Mouse (Mus musculus): ENCODE measurements around the gene Nav2. TPM values are rescaled to one million over a fixed set of nuclear protein-coding genes. Genes with fewer than 3 reads are reported as not detected.

Gene Nav2
- polyA plus RNA-seq, 1 experiment, result 48.9 TPM

DNA sequence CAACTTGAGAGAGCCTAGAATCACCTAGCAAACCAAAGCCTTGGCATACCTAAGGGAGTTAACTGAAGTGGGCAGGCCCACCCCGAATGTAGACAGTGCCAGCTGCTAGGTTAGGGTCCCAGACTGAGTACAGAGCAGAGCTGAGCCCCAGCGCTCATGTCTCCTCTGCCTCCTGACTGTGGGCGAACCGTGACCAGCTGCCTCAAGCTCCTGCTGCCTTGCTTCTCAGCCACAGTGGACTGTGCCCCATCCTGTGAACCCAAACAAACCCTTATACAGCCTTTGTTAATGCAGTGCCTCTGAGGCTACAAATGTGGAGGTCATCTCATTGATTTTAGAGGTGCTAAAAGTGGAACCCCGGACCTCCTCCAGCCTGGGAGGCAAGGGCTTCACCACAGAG is 88.3 kb downstream of the Nav2 start:
- DNase-seq (ENCODE audit: extremely low spot score in 1 of 2, low spot score in 1 of 2), result no peak

DNA sequence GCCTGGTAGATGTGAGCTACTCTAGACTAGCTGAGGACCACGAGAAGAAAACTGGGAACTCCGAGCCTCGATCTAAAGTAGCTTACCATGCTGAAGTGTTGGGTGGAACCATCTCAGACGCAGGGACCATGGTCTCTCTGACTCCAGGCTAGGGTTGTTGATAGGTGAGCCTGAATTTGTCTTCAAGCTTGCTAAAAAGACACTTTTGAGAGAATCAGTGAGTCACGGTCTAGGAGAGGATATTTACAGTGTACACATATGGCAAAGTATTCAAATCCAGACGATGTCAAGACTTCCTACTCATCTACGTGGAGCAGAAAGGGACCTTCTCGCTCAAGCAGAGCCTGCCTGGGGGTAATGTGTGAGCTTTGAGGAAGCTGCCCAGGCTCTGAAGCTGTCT is 89.6 kb downstream of the Nav2 start:
- DNase-seq (ENCODE audit: extremely low spot score in 1 of 2, low spot score in 1 of 2), result peak in 1 of 2 experiments; percentile 35

DNA sequence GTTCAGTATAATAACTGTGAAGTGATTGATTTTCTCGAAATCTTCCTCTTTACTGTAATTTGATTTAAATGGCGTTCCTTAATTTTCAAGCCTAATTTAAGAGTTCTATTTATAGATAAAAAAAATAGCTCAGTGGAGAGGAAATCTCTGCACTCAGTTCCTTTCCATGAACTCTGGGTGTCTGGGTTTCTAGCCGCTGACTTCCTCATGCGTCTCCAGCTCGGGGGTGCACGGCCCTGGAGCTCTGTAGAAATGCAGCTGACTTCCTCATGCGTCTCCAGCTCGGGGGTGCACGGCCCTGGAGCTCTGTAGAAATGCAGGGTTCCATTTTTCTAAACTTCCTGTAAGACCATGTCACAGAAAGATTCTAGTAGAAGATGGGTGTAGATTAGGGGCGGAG is 90.1 kb downstream of the Nav2 start:
- DNase-seq (ENCODE audit: extremely low spot score in 1 of 2, low spot score in 1 of 2), result peak in 1 of 2 experiments; percentile 12

DNA sequence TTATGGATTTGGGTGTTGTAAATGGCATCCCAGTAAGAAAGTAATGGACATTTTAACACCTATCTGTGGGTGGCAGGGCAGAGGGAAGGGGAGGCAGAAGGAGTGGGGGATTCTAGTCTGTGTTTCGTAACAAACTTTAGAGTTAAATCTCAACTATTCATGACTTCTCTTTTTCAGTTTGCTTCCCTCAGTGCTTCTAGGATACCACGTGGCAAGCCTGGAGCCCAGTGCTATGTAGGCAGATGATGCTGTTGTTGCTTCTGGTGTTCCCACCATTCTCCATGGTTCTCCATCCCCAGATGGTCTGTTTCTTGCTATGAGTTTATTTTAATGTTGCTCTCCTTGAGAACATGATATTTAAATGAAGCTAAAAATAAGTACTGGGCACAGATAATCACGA is 92.3 kb downstream of the Nav2 start:
- peak; percentile 63 to 80 for DNase-seq (ENCODE audit: extremely low spot score in 1 of 2, low spot score in 1 of 2)

DNA sequence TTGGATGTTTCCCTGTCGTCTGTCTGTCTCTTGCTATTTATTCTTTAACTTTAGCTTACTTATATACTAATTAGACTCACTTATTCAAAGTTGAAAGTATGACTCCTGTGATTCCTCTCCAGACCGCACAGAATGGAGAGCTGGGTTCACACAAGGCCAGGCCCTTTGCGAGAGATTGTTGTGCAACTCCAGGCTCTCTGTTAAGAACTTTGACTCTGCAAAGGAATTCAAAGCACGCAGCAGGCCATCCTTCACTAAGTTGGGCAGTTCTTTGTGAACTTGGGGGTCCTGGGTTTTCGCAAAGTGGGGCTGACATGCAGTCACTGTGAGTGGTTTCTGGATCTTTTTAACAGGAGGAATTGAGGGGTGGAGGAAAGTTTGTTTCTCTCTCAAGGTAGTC is 95.9 kb downstream of the Nav2 start:
- no peak for DNase-seq (ENCODE audit: extremely low spot score in 1 of 2, low spot score in 1 of 2)

DNA sequence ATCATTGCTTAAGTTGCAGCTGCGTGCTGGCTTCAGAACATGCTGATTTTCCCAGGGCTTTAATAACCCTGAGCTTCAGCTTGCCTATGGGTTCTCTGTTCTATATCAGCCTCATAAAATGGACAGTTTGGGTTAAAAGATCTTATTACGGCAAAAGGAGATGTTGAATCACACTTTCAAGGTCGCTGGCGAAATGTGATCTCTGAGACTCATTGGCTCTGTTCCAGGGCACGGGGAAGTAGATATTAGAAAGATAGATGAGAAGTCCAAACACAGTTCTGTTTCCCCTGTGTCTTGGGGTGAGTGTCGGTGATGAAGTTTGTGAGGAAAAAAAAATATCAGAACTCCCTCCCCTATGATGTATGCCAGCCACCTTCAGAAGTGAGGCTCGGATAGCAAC is 98.4 kb downstream of the Nav2 start:
- DNase-seq (ENCODE audit: extremely low spot score in 1 of 2, low spot score in 1 of 2), result no peak

DNA sequence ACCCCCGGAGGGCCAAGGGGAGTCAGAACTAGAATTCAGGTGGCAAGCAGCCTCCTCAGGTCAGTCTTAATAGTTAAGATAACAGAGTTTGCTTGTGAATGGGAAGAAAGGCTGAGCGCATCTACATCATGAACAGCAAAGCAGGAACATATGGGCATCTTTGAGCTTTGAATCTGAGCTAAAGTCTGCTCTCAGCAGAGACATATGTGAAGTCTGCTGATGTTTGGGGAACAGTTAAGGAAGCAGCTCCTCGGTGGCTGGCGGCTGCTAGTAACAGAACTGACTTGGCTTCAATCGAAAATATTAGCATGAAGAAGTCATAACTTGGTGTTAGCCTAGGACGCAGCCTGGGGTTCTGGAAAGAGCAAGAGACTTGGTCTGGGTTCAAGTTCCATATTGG is 102.2 kb downstream of the Nav2 start:
- peak in 1 of 2 experiments; percentile 25 for DNase-seq (ENCODE audit: extremely low spot score in 1 of 2, low spot score in 1 of 2)

DNA sequence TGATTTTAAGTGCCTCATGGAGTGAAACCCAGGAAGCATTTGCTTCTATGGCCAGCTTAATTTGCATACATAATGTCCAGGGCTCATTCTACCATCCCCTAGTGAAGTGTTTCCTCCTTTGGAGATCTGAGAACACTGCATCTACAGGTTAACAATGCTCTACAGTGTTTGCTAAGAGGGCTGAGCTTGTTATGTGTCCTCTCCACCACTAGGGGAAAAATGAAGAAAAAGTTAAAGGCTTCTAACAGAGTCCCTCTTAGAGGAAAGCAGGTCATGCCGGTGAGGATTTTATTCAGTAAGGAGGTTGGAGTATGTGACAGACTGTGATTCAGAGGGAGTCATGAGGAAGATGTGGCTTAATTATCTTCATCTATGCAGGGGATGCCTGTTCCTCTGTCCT is 103.5 kb downstream of the Nav2 start:
- DNase-seq (ENCODE audit: extremely low spot score in 1 of 2, low spot score in 1 of 2), result no peak

DNA sequence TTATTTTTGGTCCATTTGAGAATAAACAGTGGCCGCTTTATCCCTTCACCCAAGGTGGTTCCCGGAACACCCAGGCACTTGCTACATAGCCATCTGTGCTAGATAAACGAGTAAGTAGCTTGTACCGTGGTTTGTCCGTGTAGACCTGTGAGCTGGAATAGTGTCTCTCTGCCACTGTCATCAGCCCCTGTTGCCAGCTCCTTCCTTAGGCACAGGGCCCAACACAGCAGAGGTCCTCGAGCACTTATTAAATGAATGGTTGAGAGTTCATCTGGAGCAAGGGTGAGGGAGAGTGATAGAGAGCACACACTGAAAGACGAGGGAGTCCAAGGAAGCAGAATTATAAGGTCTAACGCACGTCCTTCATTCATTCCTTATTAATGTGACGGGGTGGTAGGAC is 106.0 kb downstream of the Nav2 start:
- no peak for DNase-seq (ENCODE audit: extremely low spot score in 1 of 2, low spot score in 1 of 2)

DNA sequence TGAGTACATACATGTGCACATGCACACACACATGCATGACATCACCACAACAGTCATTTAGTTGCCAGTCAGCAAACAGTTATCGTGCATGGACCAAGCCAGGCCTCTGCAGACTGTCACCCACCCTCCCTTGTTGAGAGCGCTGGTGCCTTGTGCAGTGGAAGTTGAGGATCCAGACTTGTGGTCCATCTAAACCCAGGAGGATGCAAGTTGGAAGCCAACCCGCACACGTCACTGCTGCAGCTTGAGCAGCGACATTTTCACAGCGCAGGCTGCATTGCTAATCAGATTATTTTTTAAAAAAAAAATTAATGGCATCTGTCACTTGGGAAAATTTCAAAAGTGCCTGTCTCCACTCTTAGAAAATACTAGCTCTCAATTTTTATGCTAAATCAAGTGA is 106.8 kb downstream of the Nav2 start:
- DNase-seq (ENCODE audit: extremely low spot score in 1 of 2, low spot score in 1 of 2), result no peak

DNA sequence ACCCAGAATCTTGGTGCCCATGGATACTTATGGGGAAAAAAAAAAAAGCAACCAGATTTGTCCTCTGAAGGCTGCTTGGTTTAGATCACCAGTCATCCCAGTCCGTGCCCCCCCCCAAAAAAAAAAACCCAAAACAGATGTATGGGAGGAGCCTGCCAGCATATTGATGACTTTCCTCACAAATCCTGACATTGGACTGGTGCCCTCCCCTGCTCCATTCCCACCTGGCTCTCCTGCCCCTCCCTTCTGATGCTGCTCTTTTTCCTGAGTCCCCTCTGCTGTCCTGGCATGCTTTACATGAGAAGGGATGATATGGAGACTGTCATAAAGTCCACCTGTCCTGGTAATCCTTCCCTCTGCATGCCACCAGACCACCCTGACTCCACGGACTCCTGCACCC is 107.6 kb downstream of the Nav2 start:
- DNase-seq (ENCODE audit: extremely low spot score in 1 of 2, low spot score in 1 of 2), result no peak

DNA sequence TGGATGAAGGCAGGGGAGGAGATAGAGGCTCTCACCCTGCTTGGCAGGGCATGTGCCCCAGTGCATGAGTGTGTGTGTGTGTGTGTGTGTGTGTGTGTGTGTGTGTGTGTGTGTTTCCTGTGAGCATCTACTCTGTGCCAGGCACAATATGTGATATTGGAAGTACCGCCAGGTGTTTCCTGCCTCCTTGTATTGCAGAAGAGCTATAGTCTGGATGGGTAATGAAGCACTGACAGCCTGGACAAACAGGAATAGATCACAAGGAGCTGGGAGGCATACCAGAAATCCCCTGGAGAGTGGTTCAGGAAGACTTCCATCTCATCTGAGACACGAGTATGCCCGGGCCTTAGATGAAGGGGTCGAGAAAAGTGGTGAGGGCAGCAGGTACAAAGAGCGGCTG is 109.3 kb downstream of the Nav2 start:
- no peak for DNase-seq (ENCODE audit: extremely low spot score in 1 of 2, low spot score in 1 of 2)

DNA sequence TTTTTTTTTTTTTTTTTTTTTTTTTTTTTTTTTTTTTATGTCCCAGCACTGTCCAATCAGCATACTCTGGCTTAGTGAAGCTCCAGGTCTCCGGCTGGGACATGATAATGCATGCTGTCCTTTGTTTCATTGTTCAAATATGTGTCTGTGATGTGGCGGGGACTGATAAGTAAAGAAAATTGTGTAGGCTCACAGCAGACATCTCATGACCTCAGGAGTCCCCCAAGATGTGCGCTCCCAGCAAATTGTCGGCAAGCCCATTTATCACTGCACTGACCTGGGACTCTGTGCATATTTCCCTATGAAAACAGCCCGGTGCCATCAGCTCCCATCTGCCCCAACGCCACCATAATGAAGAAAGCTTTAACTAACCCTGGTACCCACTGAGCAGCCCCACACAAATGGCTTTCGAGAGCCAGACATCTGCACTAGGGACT is 110.0 kb downstream of the Nav2 start:
- DNase-seq (ENCODE audit: extremely low spot score in 1 of 2, low spot score in 1 of 2), result no peak

DNA sequence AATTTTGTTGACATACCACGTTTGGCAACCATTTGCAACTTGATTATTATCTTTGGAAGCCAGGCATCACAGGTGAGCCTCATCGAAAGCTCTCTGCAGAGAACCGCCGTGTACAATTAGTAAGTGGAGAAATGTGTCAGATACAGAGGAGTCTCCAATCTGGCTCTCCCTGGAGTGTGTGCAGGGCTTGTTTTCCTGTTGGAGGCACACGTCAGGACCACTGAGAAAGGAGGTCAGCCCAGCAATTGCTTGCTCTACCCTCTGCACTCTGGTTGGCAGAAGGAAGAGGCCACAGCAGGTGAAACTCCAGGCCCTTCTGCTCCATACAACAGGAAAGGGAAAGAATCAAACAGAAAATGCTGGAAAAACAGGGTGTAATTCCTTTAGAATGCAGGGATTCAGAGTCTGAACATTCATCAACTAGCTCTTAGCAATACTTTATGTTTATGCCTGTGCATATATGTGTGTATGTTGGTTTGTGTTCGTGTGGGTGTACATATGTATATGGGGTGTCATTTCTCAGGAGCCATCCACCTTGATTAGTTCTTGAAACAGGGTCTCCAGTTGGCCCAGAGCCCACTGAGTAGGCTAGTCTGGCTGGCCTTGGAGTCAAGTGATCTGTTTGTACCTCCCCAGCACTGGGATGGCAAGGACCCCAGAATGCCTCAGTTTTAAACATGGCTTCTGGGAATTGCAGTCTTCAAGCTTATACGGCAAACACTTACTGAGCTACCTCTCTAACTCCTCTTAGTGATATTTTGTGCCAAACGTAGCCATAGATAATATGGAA is 116.7 kb downstream of the Nav2 start:
- no peak for DNase-seq (ENCODE audit: extremely low spot score in 1 of 2, low spot score in 1 of 2)

DNA sequence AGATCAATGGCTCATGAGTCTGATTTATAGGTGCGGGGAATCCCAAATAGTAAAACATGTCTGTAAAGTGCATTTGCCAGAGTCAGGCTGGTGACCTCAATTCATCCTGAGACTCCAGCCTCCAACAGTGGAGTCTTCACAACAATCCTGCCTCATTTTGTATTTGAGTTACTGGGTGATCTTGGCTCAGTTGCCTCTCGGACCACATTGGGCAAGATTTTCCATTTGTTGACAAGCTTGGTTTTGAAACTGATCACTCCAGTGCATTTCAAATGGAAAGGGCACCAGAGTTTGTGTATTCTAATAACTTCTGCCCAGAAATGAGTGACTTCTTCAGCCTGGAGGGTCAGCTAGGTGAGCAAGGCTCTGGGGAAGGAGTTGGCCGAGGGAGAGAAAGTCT is 117.5 kb downstream of the Nav2 start:
- DNase-seq (ENCODE audit: extremely low spot score in 1 of 2, low spot score in 1 of 2), result no peak

DNA sequence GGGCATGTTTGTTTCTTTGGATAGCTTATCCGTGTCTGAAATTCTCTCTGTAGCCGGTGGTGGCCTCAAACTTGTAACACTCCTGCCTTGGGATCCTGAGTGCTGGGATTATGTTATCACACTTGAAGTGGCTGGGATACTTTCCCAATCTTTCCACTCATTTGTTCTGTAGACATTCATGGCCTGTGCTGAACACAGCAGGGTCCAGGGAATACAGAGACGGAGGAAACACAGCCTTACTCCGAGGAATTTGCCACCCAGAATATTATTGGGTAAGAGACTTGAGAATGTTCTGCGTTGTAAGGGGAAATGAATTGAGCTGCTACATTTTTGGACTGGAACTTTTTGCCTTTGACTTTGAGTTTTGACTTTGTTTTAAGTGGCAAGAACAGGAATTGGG is 118.0 kb downstream of the Nav2 start:
- no peak for DNase-seq (ENCODE audit: extremely low spot score in 1 of 2, low spot score in 1 of 2)

DNA sequence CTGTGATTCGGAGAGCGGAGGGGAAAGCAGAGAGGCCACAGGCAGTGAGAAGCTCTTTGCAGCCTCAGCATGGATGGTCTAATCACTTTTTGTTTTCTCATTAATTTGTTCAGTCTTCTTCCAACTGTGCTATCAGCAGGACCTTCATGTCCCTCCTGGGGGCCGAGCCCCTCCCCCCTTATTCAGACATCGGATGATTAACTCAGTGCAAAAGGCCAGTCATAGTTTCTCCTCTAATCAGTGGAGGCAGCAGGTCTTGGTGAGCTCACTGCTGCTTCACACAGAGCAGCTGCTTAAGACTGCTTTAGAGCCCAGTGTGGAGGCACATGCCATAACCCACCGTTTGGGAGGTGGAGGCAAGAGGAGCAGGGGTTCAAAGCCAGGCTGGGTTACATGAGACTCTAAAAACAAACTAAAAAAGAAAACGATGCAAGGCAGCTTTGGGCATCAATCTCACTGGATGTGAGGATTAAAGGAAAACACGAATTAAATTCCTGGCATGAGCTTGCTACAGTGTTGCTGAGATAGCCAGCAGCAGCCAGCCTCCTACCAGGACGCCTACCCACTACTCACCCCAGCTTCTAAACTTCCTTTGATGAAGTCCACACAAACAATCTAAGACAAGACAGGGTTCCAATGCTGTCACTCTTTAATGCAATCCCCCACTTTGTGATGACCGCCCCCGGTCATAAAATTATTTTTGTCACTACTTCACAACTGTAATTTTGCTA is 120.9 kb downstream of the Nav2 start:
- DNase-seq (ENCODE audit: extremely low spot score in 1 of 2, low spot score in 1 of 2), result no peak

DNA sequence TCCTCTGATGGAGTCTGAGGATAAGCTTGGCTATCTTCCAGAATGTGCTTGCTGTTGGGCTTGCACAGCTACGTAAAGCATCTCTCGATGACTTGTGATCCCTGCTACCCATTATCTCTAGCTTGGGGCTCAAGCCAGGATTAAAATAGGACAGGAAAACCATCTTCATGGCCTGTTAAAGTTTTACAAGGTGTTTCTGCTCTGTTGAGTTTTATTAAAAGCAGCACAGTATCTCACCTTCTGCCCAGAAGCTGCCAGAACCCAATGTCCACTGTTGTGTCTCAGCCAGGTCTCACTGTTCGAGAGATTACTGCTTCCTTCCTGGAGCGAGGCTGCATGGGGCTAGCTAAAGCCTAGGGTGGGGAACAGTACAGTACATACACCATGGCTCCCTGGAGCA is 123.7 kb downstream of the Nav2 start:
- no peak for DNase-seq (ENCODE audit: extremely low spot score in 1 of 2, low spot score in 1 of 2)

DNA sequence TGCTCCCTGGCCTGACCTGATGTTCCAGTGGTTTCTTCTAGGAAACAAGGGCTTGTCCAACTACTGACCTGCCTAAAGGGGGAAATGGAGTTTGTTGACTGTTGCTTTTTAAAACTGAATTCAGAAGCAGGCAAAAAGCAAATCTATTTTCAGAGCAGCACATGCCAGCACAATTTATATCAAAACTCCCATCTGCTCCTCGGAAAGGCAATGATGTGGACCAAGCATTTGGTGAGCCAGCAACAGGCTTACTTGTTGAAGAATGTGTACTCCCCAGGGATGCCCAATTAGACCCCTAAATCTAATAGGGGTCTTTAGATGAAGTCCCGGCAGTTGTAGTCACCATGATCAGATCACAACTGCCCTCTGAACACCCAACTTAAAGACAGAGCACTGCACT is 125.7 kb downstream of the Nav2 start:
- DNase-seq (ENCODE audit: extremely low spot score in 1 of 2, low spot score in 1 of 2), result peak in 1 of 2 experiments; percentile 15

DNA sequence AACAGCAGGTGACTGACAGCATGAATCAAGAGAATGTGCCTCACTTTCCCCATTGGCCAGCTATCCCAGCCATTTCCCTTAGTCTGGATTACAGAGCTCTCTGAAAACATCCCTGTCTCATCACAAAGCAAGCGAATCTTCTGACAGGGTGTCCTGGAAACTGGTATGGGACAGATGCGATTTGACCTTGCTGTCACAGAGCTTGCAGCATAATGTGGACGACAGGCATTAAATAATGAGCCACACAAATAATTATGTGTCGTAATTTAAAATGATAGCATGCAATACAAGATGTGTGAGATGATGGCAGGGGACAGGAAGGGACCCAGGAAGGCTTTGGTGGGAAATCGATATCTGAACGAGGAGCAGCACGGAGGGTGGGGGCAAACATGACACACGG is 131.6 kb downstream of the Nav2 start:
- no peak for DNase-seq (ENCODE audit: extremely low spot score in 1 of 2, low spot score in 1 of 2)

DNA sequence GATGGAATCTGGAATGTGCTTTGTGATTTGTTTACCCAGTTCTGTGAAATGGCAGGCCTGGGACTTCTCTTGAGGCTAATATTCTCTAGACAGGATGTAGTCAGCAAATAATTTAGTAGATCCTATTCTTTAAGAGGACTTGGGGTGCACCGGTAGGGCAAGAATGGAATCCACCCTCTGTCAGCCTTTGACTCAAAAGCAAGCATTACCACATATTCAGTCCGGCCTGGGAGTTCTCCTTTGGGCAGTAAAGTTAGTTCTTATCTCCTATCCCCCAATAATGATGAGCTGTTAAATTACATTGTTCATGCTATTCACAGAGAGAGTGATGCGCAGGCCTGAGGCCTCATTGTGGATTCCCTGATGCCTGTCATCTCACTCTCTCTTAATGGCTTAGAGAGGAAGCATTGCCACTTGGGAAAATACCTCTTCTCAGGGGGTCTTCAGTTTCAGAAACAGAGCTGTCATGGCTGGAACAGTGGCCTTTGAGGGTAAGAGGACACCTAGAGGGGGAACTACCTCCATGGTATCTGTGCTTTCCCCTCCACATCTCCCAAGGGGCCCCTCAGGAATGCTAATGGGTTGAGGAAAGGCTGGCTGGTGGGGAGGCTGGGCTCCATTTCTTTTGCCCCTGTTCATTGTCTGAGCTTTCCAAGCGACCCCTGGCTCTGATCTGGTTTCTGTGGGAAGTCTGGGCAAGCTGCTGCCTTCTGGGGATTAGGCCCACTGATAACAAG is 133.0 kb downstream of the Nav2 start:
- DNase-seq (ENCODE audit: extremely low spot score in 1 of 2, low spot score in 1 of 2), result no peak

Measured in frontal cortex, adult 2 months (tissue).